Mouse (Mus musculus) intestine, embryonic 14.5 days (tissue): Measurements from ENCODE around the gene Jade2. TPM values are rescaled to one million over a fixed set of nuclear protein-coding genes. Genes with fewer than 3 reads are reported as not detected.

Experiments
- ATAC-seq: fragments of 200-750 bp; cut with Nextera tagmentation; replicated peaks from 2 replicates; pipeline ENCODE4 v1.8.0; 2017; ENCODE audit warnings: low read depth, moderate number of reproducible peaks, moderate TSS enrichment, moderate library complexity; ENCODE audit not compliant: low FRiP score, low TSS enrichment
- DNase-seq: peaks from one replicate; pipeline ENCODE4 v3.0.0-alpha.2; 2018; ENCODE audit warnings: low spot score
- H3K27ac ChIP-seq: fragments of 300-500 bp; sonication (generic); 2 replicates; pipeline ENCODE4 v1.5.1; 2014; ENCODE audit warnings: low read depth, mild to moderate bottlenecking, control low read depth
- H3K27me3 ChIP-seq: fragments of 300-500 bp; sonication (generic); replicated peaks from 2 replicates; pipeline ENCODE4 v1.6.1; 2014; ENCODE audit warnings: low read length, control low read depth; ENCODE audit not compliant: control insufficient read depth, insufficient read depth
- H3K36me3 ChIP-seq: fragments of 300-500 bp; sonication (generic); 2 replicates; pipeline ENCODE4 v1.6.1; 2014; ENCODE audit warnings: low read length, control low read depth; ENCODE audit not compliant: control insufficient read depth, insufficient read depth
- H3K4me1 ChIP-seq: fragments of 300-500 bp; sonication (generic); replicated peaks from 2 replicates; pipeline ENCODE4 v1.6.1; 2014; ENCODE audit warnings: low read length, control low read depth, mixed read lengths; ENCODE audit not compliant: control insufficient read depth, insufficient read depth
- H3K4me2 ChIP-seq: fragments of 300-500 bp; sonication (generic); 2 replicates; pipeline ENCODE4 v1.6.1; 2014; ENCODE audit warnings: low read length
- H3K4me3 ChIP-seq: fragments of 300-500 bp; sonication (generic); 2 replicates; pipeline ENCODE4 v1.5.1; 2014; ENCODE audit warnings: low read depth, low read length, control low read depth, mixed read lengths
- H3K9ac ChIP-seq: fragments of 300-500 bp; sonication (generic); 2 replicates; pipeline ENCODE4 v1.6.1; 2014; ENCODE audit warnings: mild to moderate bottlenecking, low read length
- H3K9me3 ChIP-seq: fragments of 300-500 bp; sonication (generic); 2 replicates; pipeline ENCODE4 v1.6.1; 2016; ENCODE audit warnings: low read length, control low read depth; ENCODE audit not compliant: control insufficient read depth
- WGBS: fragments of 180-500 bp; shearing (Covaris S2); extraction: QIAGEN DNeasy Blood & Tissue Kit; methylation state at CpG from one replicate; pipeline ENCODE4 v1.1.7; 2014; 5-methylcytosine and 5-hydroxymethylcytosine counted together
- polyA plus RNA-seq: library from polyadenylated mRNA; unstranded; fragments of >200 nt; fragmentation: Nextera tagmentation; extraction: Ambion mirVana; gene quantifications from 2 replicates; pipeline ENCODE4 v1.2.1, GENCODE M21; 2014

The Jade2 gene
- polyA plus RNA-seq, 1 experiment from 2014 or later, result 0.95 TPM

DNA sequence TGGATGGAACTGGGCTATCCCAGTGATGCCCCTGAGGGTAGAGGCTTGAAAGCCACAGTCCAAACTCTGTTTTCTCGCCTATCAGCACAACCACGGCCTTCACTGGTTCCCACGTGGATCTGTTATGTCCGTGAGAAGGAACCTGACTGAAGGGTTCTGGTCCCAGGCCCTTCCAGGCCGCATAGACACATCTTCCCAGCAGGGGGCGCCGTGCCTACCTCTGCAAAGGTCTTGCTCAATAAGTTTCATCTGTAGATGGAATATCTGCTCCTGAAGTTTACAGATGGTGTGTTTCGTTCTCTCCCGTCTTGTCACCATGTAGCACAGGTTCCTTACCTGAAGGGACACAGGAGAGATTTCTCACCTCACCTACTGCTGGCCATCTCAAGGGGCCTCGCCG, 36.6 kb downstream of the Jade2 start:
- peaks cover 28% of the 10 kb centered on the region for H3K36me3 ChIP-seq
- no peak overlapping the region for H3K4me3 ChIP-seq
- no peaks in the 10 kb centered on the region for H3K4me1 ChIP-seq
- no peak overlapping the region for H3K4me2 ChIP-seq
- DNase-seq, result peak; percentile 90
- no peak overlapping the region for H3K27ac ChIP-seq
- 31% methylated on average over 11 of the region's 11 CpGs for WGBS
- no peak for ATAC-seq
- H3K27me3 ChIP-seq, result no peaks in the 10 kb centered on the region
- H3K9ac ChIP-seq, result no peak overlapping the region
- H3K9me3 ChIP-seq, result no peaks in the 10 kb centered on the region

DNA sequence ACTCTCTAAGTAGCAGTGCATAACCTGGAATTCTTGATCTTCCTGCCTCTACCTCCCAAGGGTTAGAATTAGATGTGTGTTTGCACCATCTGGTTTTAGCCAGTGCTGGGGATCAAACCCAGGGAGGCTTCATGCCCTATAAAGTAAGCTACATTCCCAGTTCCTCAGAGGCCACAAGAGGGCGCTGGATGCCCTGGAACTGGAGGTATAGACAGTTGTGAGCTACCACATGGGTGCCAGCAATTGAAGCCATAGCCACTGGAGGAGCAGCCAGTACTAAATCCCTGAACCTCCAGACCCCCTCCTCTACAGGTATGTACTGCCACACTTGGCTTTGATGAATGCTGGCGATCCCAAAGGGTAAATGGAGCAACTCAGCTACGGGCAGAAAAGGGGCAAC, 37.5 kb downstream of the Jade2 start:
- no peak overlapping the region for H3K27ac ChIP-seq
- DNase-seq, result no peak
- no peaks in the 10 kb centered on the region for H3K9me3 ChIP-seq
- no peak for ATAC-seq
- 76% methylated on average over 3 of the region's 3 CpGs for WGBS
- no peak overlapping the region for H3K9ac ChIP-seq
- H3K4me3 ChIP-seq, result no peak overlapping the region
- H3K36me3 ChIP-seq, result peaks cover 25% of the 10 kb centered on the region
- no peaks in the 10 kb centered on the region for H3K27me3 ChIP-seq
- H3K4me2 ChIP-seq, result no peak overlapping the region
- H3K4me1 ChIP-seq, result no peaks in the 10 kb centered on the region

DNA sequence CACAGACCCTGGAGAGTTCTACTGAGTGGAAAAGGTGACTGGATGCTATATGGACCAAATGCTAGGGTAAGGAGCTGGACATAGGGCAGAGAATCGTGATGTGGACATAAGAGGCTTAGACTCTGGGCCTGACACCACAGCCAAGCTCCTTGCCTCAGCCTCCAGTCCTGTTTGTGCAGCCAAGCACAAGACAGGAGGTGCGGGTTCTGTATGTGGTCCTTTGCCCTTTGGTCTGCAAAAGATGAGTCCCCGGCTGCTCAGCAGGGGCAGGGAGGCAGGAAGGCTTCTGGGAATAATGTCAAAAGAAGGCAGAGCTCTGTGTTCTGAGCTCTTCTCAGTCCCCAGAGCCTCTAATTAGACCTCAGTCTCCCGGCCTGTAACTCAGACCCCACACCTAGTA, 38.6 kb downstream of the Jade2 start:
- ATAC-seq (no peak), DNase-seq (no peak)
- Histone ChIP-seq H3K4me3 (no peak overlapping the region), H3K9me3 (no peaks in the 10 kb centered on the region), H3K36me3 (peaks cover 34% of the 10 kb centered on the region), H3K9ac (no peak overlapping the region), H3K4me2 (no peak overlapping the region), H3K4me1 (no peaks in the 10 kb centered on the region), H3K27ac (no peak overlapping the region), H3K27me3 (no peaks in the 10 kb centered on the region)
- WGBS, result 90% methylated on average over 4 of the region's 4 CpGs

- H3K27me3 ChIP-seq, result no peaks in the 10 kb centered on the region
- H3K4me1 ChIP-seq, result no peaks in the 10 kb centered on the region
- H3K4me2 ChIP-seq, result no peak overlapping the region
- no peak overlapping the region for H3K9ac ChIP-seq
- peaks cover 34% of the 10 kb centered on the region for H3K36me3 ChIP-seq
- DNase-seq, result peak; percentile 98
- 39% methylated on average over 6 of the region's 6 CpGs for WGBS
- H3K4me3 ChIP-seq, result no peak overlapping the region
- no peaks in the 10 kb centered on the region for H3K9me3 ChIP-seq
- no peak overlapping the region for H3K27ac ChIP-seq
- ATAC-seq, result peak; percentile 71
Observed at GRCm38 (mm10) chr11:51817756-51818155, 39.7 kb downstream of the Jade2 start.

DNA sequence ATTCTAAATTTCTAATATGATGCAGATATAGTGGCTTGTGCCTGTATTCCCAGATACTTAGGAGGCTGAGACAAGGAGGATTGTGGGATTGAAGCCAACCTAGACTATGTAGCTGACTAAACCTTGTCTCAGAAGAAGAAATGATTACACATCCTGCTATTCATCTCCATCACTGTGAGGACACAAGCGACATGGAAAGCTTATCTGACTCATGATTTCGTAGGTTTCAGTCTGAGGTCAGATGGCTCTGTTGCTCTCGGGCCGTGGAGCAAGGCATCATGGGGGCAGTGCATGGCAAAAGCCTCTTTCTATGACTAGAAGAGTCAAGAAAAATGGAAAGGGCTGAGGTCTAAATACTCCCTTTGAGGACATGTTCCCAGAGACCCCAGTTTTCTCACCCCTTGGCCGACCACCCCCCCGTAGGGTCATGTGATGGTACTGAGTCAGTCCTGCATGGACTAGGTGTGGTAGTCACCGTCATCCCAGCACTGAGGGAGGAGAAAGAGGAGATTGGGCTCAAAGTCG, 45.4 kb downstream of the Jade2 start:
- Histone ChIP-seq H3K4me2 (no peak overlapping the region), H3K27me3 (no peaks in the 10 kb centered on the region), H3K4me3 (no peak overlapping the region), H3K4me1 (no peaks in the 10 kb centered on the region), H3K27ac (no peak overlapping the region), H3K36me3 (peaks cover 22% of the 10 kb centered on the region), H3K9ac (no peak overlapping the region), H3K9me3 (no peaks in the 10 kb centered on the region)
- DNase-seq (no peak), ATAC-seq (no peak)
- WGBS, result 93% methylated on average over 8 of the region's 8 CpGs

DNA sequence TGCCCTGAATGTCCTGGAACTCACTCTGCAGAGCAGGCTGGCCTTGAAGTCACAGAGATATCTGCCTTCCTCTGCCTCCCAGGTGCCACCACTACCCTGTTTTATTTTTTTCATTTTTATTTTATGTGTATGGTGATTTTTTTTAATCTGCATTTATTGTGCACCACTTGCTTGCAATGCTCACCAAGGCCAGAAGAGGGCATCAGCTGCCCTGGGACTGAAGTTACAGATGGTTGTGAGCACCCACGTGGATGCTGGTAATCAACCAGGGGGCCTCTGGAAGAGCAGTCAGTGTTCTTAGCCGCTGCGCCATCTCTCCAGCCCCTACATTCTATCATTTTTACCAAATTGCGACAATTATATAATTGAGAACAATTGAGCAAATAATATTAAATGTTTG, 46.2 kb downstream of the Jade2 start:
- Histone ChIP-seq H3K36me3 (0 out of 2 replicates have a peak, but pooled peaks cover 14% of the 10 kb centered on the region), H3K27me3 (no peaks in the 10 kb centered on the region), H3K4me2 (no peak overlapping the region), H3K27ac (no peak overlapping the region), H3K4me1 (no peaks in the 10 kb centered on the region), H3K4me3 (no peak overlapping the region), H3K9ac (no peak overlapping the region), H3K9me3 (no peaks in the 10 kb centered on the region)
- ATAC-seq (no peak), DNase-seq (no peak)
- 87% methylated on average over 4 of the region's 4 CpGs for WGBS

DNA sequence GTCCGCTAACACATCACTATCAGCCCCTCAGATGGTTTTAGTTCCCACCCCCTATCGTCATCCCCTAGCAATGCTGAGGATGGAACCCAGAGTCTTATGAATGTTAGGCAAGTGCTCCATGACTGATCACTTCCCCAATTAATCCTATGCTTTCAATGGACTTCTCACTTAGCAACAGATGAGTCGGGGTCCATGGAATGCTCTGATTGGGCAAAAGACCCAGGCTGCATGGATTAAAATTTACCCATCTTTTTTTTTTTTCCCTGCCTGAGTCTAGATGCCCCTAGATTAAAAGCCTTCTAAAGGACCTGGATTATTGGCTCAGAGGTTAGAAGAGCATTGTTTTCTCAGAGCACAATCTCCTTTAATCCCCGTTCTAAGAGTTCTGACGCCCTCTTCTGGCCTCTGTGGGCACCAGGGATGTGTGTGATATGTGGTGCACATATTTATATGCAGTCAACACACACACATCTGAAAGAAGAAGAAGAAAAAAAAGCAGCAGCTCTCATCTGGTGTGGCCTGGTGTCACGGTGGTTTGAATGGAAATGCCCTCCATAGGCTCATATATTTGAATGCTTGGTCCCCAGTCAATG, 47.7 kb downstream of the Jade2 start:
- 59% methylated on average over 6 of the region's 6 CpGs for WGBS
- no peak overlapping the region for H3K9ac ChIP-seq
- H3K9me3 ChIP-seq, result no peaks in the 10 kb centered on the region
- no peak overlapping the region for H3K4me2 ChIP-seq
- H3K36me3 ChIP-seq, result 0 out of 2 replicates have a peak, but pooled peaks cover 8% of the 10 kb centered on the region
- H3K27me3 ChIP-seq, result no peaks in the 10 kb centered on the region
- H3K4me1 ChIP-seq, result peaks cover 5% of the 10 kb centered on the region; the same call in 1 of the 2 replicates
- DNase-seq, result no peak
- H3K4me3 ChIP-seq, result no peak overlapping the region
- no peak overlapping the region for H3K27ac ChIP-seq
- no peak for ATAC-seq

GRCm38 (mm10) chr11:51807108-51807879, 50.2 kb downstream of the Jade2 start:
- no peaks in the 10 kb centered on the region for H3K9me3 ChIP-seq
- no peak overlapping the region for H3K4me3 ChIP-seq
- peaks cover 5% of the 10 kb centered on the region; the same call in 1 of the 2 replicates for H3K4me1 ChIP-seq
- H3K27ac ChIP-seq, result no peak overlapping the region
- DNase-seq, result no peak
- WGBS, result 43% methylated on average over 13 of the region's 13 CpGs
- H3K36me3 ChIP-seq, result no peaks in the 10 kb centered on the region
- no peaks in the 10 kb centered on the region for H3K27me3 ChIP-seq
- ATAC-seq, result no peak
- no peak overlapping the region for H3K9ac ChIP-seq
- H3K4me2 ChIP-seq, result no peak overlapping the region
